Mouse (Mus musculus): ENCODE data around the gene Iqcf1. TPM values are rescaled to one million over a fixed set of nuclear protein-coding genes. Genes with fewer than 3 reads are reported as not detected.
"Not testable (repeated sequence)": the region's sequence is repeated elsewhere in the genome, so short reads cannot be mapped to it uniquely, and the experiment has no call there.

Iqcf1 gene
- polyA plus RNA-seq, 1 experiment from 2014 or later, result not detected

- H3K27me3 ChIP-seq (ENCODE audit: control insufficient read depth, insufficient read depth, low read length), result no peaks in the 10 kb centered on the region
- H3K9me3 ChIP-seq (replicated peaks; ENCODE audit: control insufficient read depth, low read length), result no peaks in the 10 kb centered on the region
- peaks cover 21% of the 10 kb centered on the region for H3K36me3 ChIP-seq (ENCODE audit: control insufficient read depth, insufficient read depth, low read length)
- H3K9ac ChIP-seq (ENCODE audit: low read depth, low read length), result no peak overlapping the region
- no peak for ATAC-seq (replicated peaks; ENCODE audit: insufficient number of reproducible peaks, low FRiP score, low TSS enrichment)
- WGBS (ENCODE audit: insufficient replicate concordance), result 83% methylated on average over 17 of the region's 17 CpGs
- H3K4me3 ChIP-seq (ENCODE audit: low read depth, low read length), result no peak overlapping the region
- H3K4me2 ChIP-seq, result no peak overlapping the region
- H3K27ac ChIP-seq (ENCODE audit: low read depth, low read length), result no peak overlapping the region
- H3K4me1 ChIP-seq (ENCODE audit: control insufficient read depth, insufficient read depth, low read length), result peaks cover 3% of the 10 kb centered on the region
These were observed 17.1 kb upstream of the Iqcf1 start for GRCm38 (mm10) chr9:106482578-106483115.

GRCm38 (mm10) chr9:106483136-106483535, 16.6 kb upstream of the Iqcf1 start:
- no peak overlapping the region for H3K27ac ChIP-seq (ENCODE audit: low read depth, low read length)
- H3K27me3 ChIP-seq (ENCODE audit: control insufficient read depth, insufficient read depth, low read length), result no peaks in the 10 kb centered on the region
- H3K4me3 ChIP-seq (ENCODE audit: low read depth, low read length), result no peak overlapping the region
- no peak overlapping the region for H3K4me2 ChIP-seq
- H3K9ac ChIP-seq (ENCODE audit: low read depth, low read length), result no peak overlapping the region
- 94% methylated on average over 10 of the region's 10 CpGs for WGBS (ENCODE audit: insufficient replicate concordance)
- H3K4me1 ChIP-seq (ENCODE audit: control insufficient read depth, insufficient read depth, low read length), result peaks cover 1% of the 10 kb centered on the region
- peaks cover 21% of the 10 kb centered on the region for H3K36me3 ChIP-seq (ENCODE audit: control insufficient read depth, insufficient read depth, low read length)
- H3K9me3 ChIP-seq (replicated peaks; ENCODE audit: control insufficient read depth, low read length), result no peaks in the 10 kb centered on the region
- ATAC-seq (replicated peaks; ENCODE audit: insufficient number of reproducible peaks, low FRiP score, low TSS enrichment), result no peak

- ATAC-seq (replicated peaks; ENCODE audit: insufficient number of reproducible peaks, low FRiP score, low TSS enrichment), result no peak
These were observed 16.2 kb upstream of the Iqcf1 start for GRCm38 (mm10) chr9:106483606-106484005.

GRCm38 (mm10) chr9:106485076-106485475, 14.7 kb upstream of the Iqcf1 start:
- WGBS (ENCODE audit: insufficient replicate concordance), result 79% methylated on average over 10 of the region's 10 CpGs
- H3K4me1 ChIP-seq (ENCODE audit: control insufficient read depth, insufficient read depth, low read length), result no peaks in the 10 kb centered on the region
- no peak overlapping the region for H3K27ac ChIP-seq (ENCODE audit: low read depth, low read length)
- H3K27me3 ChIP-seq (ENCODE audit: control insufficient read depth, insufficient read depth, low read length), result no peaks in the 10 kb centered on the region
- peaks cover 21% of the 10 kb centered on the region for H3K36me3 ChIP-seq (ENCODE audit: control insufficient read depth, insufficient read depth, low read length)
- H3K4me3 ChIP-seq (ENCODE audit: low read depth, low read length), result no peak overlapping the region
- H3K4me2 ChIP-seq, result no peak overlapping the region
- no peak overlapping the region for H3K9ac ChIP-seq (ENCODE audit: low read depth, low read length)
- no peak for ATAC-seq (replicated peaks; ENCODE audit: insufficient number of reproducible peaks, low FRiP score, low TSS enrichment)
- H3K9me3 ChIP-seq (replicated peaks; ENCODE audit: control insufficient read depth, low read length), result no peaks in the 10 kb centered on the region

More at GRCm38 (mm10) chr9:106483606-106484005, 16.2 kb upstream of the Iqcf1 start:
- Histone ChIP-seq H3K36me3 (ENCODE audit: control insufficient read depth, insufficient read depth, low read length) (peaks cover 21% of the 10 kb centered on the region), H3K9me3 (replicated peaks; ENCODE audit: control insufficient read depth, low read length) (no peaks in the 10 kb centered on the region), H3K4me3 (ENCODE audit: low read depth, low read length) (no peak overlapping the region), H3K9ac (ENCODE audit: low read depth, low read length) (no peak overlapping the region), H3K27me3 (ENCODE audit: control insufficient read depth, insufficient read depth, low read length) (no peaks in the 10 kb centered on the region), H3K4me2 (no peak overlapping the region), H3K27ac (ENCODE audit: low read depth, low read length) (no peak overlapping the region), H3K4me1 (ENCODE audit: control insufficient read depth, insufficient read depth, low read length) (no peaks in the 10 kb centered on the region)
- WGBS (ENCODE audit: insufficient replicate concordance), result 88% methylated on average over 17 of the region's 17 CpGs

GRCm38 (mm10) chr9:106487602-106488001, 12.2 kb upstream of the Iqcf1 start:
- not testable (repeated sequence) for H3K4me3 ChIP-seq (ENCODE audit: low read depth, low read length); H3K27me3 ChIP-seq (ENCODE audit: control insufficient read depth, insufficient read depth, low read length); H3K4me2 ChIP-seq; H3K9ac ChIP-seq (ENCODE audit: low read depth, low read length); H3K27ac ChIP-seq (ENCODE audit: low read depth, low read length); ATAC-seq (replicated peaks; ENCODE audit: insufficient number of reproducible peaks, low FRiP score, low TSS enrichment); H3K4me1 ChIP-seq (ENCODE audit: control insufficient read depth, insufficient read depth, low read length); H3K9me3 ChIP-seq (replicated peaks; ENCODE audit: control insufficient read depth, low read length)
- H3K36me3 ChIP-seq (ENCODE audit: control insufficient read depth, insufficient read depth, low read length), result peaks cover 21% of the 10 kb centered on the region
- WGBS (ENCODE audit: insufficient replicate concordance), result 77% methylated on average over 6 of the region's 6 CpGs

- Histone ChIP-seq H3K9me3 (replicated peaks; ENCODE audit: control insufficient read depth, low read length) (no peaks in the 10 kb centered on the region), H3K27me3 (ENCODE audit: control insufficient read depth, insufficient read depth, low read length) (peaks cover 5% of the 10 kb centered on the region), H3K27ac (ENCODE audit: low read depth, low read length) (no peak overlapping the region), H3K36me3 (ENCODE audit: control insufficient read depth, insufficient read depth, low read length) (no peaks in the 10 kb centered on the region), H3K9ac (ENCODE audit: low read depth, low read length) (no peak overlapping the region), H3K4me3 (ENCODE audit: low read depth, low read length) (no peak overlapping the region), H3K4me2 (no peak overlapping the region), H3K4me1 (ENCODE audit: control insufficient read depth, insufficient read depth, low read length) (no peaks in the 10 kb centered on the region)
- 84% methylated on average over 22 of the region's 22 CpGs for WGBS (ENCODE audit: insufficient replicate concordance)
- ATAC-seq (replicated peaks; ENCODE audit: insufficient number of reproducible peaks, low FRiP score, low TSS enrichment), result no peak
These were observed 2.1 kb downstream of the Iqcf1 start for GRCm38 (mm10) chr9:106501846-106502245.

GRCm38 (mm10) chr9:106504246-106504645, 4.5 kb downstream of the Iqcf1 start:
- Histone ChIP-seq H3K4me2 (no peak overlapping the region), H3K9me3 (replicated peaks; ENCODE audit: control insufficient read depth, low read length) (no peaks in the 10 kb centered on the region), H3K4me3 (ENCODE audit: low read depth, low read length) (no peak overlapping the region), H3K27me3 (ENCODE audit: control insufficient read depth, insufficient read depth, low read length) (peaks cover 5% of the 10 kb centered on the region), H3K27ac (ENCODE audit: low read depth, low read length) (no peak overlapping the region), H3K36me3 (ENCODE audit: control insufficient read depth, insufficient read depth, low read length) (no peaks in the 10 kb centered on the region), H3K4me1 (ENCODE audit: control insufficient read depth, insufficient read depth, low read length) (no peaks in the 10 kb centered on the region), H3K9ac (ENCODE audit: low read depth, low read length) (no peak overlapping the region)
- WGBS (ENCODE audit: insufficient replicate concordance), result 68% methylated on average over 6 of the region's 6 CpGs
- ATAC-seq (replicated peaks; ENCODE audit: insufficient number of reproducible peaks, low FRiP score, low TSS enrichment), result no peak

- H3K9me3 ChIP-seq (replicated peaks; ENCODE audit: control insufficient read depth, low read length), result no peaks in the 10 kb centered on the region
- no peak overlapping the region for H3K4me3 ChIP-seq (ENCODE audit: low read depth, low read length)
- H3K27ac ChIP-seq (ENCODE audit: low read depth, low read length), result no peak overlapping the region
- H3K36me3 ChIP-seq (ENCODE audit: control insufficient read depth, insufficient read depth, low read length), result no peaks in the 10 kb centered on the region
- H3K4me2 ChIP-seq, result no peak overlapping the region
- WGBS (ENCODE audit: insufficient replicate concordance), result 86% methylated on average over 10 of the region's 10 CpGs
- no peak for ATAC-seq (replicated peaks; ENCODE audit: insufficient number of reproducible peaks, low FRiP score, low TSS enrichment)
- peaks cover 8% of the 10 kb centered on the region for H3K4me1 ChIP-seq (ENCODE audit: control insufficient read depth, insufficient read depth, low read length)
- no peak overlapping the region for H3K9ac ChIP-seq (ENCODE audit: low read depth, low read length)
- H3K27me3 ChIP-seq (ENCODE audit: control insufficient read depth, insufficient read depth, low read length), result peaks cover 5% of the 10 kb centered on the region; the same call in 1 of the 2 replicates
These were observed 9.6 kb downstream of the Iqcf1 start for GRCm38 (mm10) chr9:106509356-106509755.

GRCm38 (mm10) chr9:106512729-106513450, 13.1 kb downstream of the Iqcf1 start:
- no peak overlapping the region for H3K4me2 ChIP-seq

More at GRCm38 (mm10) chr9:106512729-106513450, 13.1 kb downstream of the Iqcf1 start:
- no peak for ATAC-seq (replicated peaks; ENCODE audit: insufficient number of reproducible peaks, low FRiP score, low TSS enrichment)
- WGBS (ENCODE audit: insufficient replicate concordance), result 41% methylated on average over 13 of the region's 13 CpGs
- no peaks in the 10 kb centered on the region for H3K9me3 ChIP-seq (replicated peaks; ENCODE audit: control insufficient read depth, low read length)
- H3K27ac ChIP-seq (ENCODE audit: low read depth, low read length), result no peak overlapping the region
- peaks cover 3% of the 10 kb centered on the region; the same call in 1 of the 2 replicates for H3K27me3 ChIP-seq (ENCODE audit: control insufficient read depth, insufficient read depth, low read length)
- no peaks in the 10 kb centered on the region for H3K36me3 ChIP-seq (ENCODE audit: control insufficient read depth, insufficient read depth, low read length)
- H3K4me1 ChIP-seq (ENCODE audit: control insufficient read depth, insufficient read depth, low read length), result peaks cover 8% of the 10 kb centered on the region
- H3K9ac ChIP-seq (ENCODE audit: low read depth, low read length), result no peak overlapping the region
- H3K4me3 ChIP-seq (ENCODE audit: low read depth, low read length), result no peak overlapping the region

All from heart, embryonic 11.5 days (tissue).